Mouse (Mus musculus) T-helper 1 cell (primary cell): Measurements from ENCODE around the gene Capn8.

Source experiments
- in situ Hi-C: fragments of 300-600 bp; cut with MboI, MseI; formaldehyde crosslinking; loops from one replicate; pipeline ENCODE4 v1.15.1; 2025; ENCODE audit warnings: high pct_unique_total_duplicates

Capn8 gene

DNA sequence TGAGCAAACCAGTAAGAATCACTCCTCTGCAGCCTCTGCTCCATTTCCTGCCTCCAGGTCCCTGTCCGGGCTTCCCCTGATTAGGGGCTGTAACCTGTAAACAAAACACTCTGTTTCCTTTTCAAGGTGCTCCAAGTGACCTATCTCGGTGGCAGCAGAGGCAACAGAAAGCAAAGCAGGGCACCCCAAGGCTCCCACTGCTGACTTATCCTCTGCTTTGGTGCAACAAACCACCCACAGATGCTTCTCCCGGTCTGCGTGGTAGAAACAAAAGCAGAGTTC is 106.5 kb downstream of the Capn8 start:
- in situ Hi-C loops: no loop called here

- in situ Hi-C loops: no loop called here
Measured at GRCm38 (mm10) chr1:182675346-182675745, 110.5 kb downstream of the Capn8 start.

DNA sequence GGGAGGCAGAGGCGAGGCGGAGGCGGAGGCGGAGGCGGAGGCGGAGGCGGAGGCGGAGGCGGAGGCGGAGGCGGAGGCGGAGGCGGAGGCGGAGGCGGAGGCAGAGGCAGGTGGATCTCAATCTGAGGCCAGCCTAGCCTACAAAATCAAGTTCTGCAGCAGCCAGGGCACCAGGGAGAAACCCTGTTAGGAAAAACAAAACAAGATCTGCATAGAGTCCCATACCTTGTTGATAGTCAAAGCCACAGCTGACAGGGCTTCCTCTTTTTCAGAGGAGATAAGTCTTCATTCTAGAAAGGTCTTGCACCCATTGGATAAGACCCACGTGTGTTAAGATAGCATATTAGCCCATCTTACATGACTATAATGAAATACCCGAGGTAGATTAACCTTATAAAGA is 113.3 kb downstream of the Capn8 start:
- in situ Hi-C loops: no loop called here

GRCm38 (mm10) chr1:182679169-182679568 is 114.4 kb downstream of the Capn8 start:
- in situ Hi-C loops: no loop called here

DNA sequence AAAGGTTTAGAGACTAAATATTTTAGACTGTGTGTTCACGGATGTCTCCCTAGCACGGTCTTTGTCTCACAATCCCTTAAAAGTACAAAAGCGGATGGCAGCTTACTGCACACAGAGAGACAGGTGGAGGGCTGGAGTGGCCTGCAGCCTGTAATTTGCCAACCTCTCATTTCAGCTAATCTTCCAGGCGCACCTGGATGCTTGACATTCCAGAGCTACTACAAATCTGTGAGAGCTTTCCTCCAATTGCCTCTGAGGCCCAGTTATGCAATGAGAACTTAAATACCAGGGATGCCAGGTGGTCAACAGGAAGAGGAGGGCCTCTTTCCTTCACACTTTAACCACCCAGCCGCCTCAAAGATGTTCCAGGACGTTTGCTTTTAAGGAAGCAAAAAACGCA is 114.8 kb downstream of the Capn8 start:
- in situ Hi-C loops: no loop called here
